In the genomic region with DNA sequence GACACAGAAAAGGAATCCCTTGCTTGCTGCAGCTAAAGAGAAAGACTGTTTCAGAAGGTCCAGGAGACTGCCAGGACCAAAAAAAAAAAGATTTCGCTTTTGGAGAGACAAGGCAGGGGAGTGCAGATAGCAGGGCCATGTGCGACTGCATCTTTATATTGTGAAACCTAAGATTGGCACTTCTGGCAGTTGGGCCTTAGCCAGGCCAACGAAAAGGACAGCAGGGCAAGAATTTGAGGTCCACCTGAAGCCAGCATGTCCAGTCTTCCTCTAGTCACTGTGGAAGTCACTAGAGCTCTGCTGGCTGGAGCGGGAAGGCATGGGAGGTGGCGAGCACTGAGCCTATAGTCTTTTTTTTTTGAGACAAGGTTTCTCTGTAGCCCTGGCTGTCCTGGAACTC, we compare ENCODE assay signal across 9 mouse cellular contexts. TPM values are rescaled to one million over a fixed set of nuclear protein-coding genes. Genes with fewer than 3 reads are reported as not detected.
DNase-seq lines count a peak whose midpoint lies in the region; ATAC-seq and TF ChIP-seq lines count a peak whose summit lies in the region.
"Had no signal": no experiment of that assay in that cellular context is flagged by ENCODE, and none has a peak within 500 bp of the region (broad histone marks: within the 10 kb centered on the region; RNA-seq: fewer than 3 reads in every experiment).

No protein-coding gene starts in this region.

- peak overlapping the region; percentile 99 for H3K27ac ChIP-seq in kidney, embryonic 15.5 days
- peak overlapping the region; percentile 91 for H3K27ac ChIP-seq in bone marrow macrophage, adult 2 months (ENCODE audit: insufficient read depth, low read depth, low read length)
- no peak overlapping the region for H3K27ac ChIP-seq in hindbrain, postnatal 0 days
- H3K27ac ChIP-seq in midbrain, postnatal 0 days (ENCODE audit: low read depth, low read length): no peak overlapping the region

- ATAC-seq in kidney, embryonic 15.5 days (replicated peaks; ENCODE audit: low FRiP score): no peak
- no peak for ATAC-seq in hindbrain, postnatal 0 days
- ATAC-seq in midbrain, postnatal 0 days (ENCODE audit: low FRiP score): no peak

- peak overlapping the region; percentile 83 for H3K9ac ChIP-seq in kidney, embryonic 15.5 days
- H3K9ac ChIP-seq in hindbrain, postnatal 0 days (replicated peaks; ENCODE audit: low read length): 0 out of 2 replicates have a peak overlapping the region, but pooled peaks have one; percentile 71
- no peak overlapping the region for H3K9ac ChIP-seq in midbrain, postnatal 0 days (replicated peaks; ENCODE audit: low read length, poor library complexity, severe bottlenecking)

- DNase-seq in kidney, adult 9 months: no peak
- DNase-seq in hindbrain, postnatal 0 days (ENCODE audit: low spot score): no peak
- no peak for DNase-seq in midbrain, postnatal 0 days (ENCODE audit: low spot score)
- DNase-seq in urinary bladder, postnatal 4 days (ENCODE audit: low spot score in 2 of 2): no peak
- no peak for DNase-seq in thymus, postnatal 14 days
- no peak for DNase-seq in lung, postnatal 10 days

- H3K36me3 ChIP-seq in kidney, embryonic 15.5 days: peaks cover 42% of the 10 kb centered on the region
- H3K36me3 ChIP-seq in hindbrain, postnatal 0 days (ENCODE audit: insufficient read depth, low read length): peaks cover 16% of the 10 kb centered on the region
- H3K36me3 ChIP-seq in midbrain, postnatal 0 days (ENCODE audit: insufficient read depth, low read length): peaks cover 15% of the 10 kb centered on the region

- H3K9me3 ChIP-seq in kidney, embryonic 15.5 days (replicated peaks): no peaks in the 10 kb centered on the region
- H3K9me3 ChIP-seq in hindbrain, postnatal 0 days (ENCODE audit: low read length): no peaks in the 10 kb centered on the region
- H3K9me3 ChIP-seq in midbrain, postnatal 0 days (ENCODE audit: low read length): no peaks in the 10 kb centered on the region

- no peak for TF ChIP-seq POLR2A in bone marrow macrophage, adult 2 months (IDR thresholded peaks at IDR 0.05; ENCODE audit: borderline replicate concordance, low read depth, low read length)

- peak overlapping the region; percentile 71 for H3K4me2 ChIP-seq in kidney, embryonic 15.5 days
- peak overlapping the region; percentile 74 for H3K4me2 ChIP-seq in hindbrain, postnatal 0 days (ENCODE audit: low read depth, low read length)
- peak overlapping the region; percentile 55; the same call in 1 of the 2 replicates for H3K4me2 ChIP-seq in midbrain, postnatal 0 days (ENCODE audit: low read depth, low read length, poor library complexity, severe bottlenecking)

- 54% methylated on average over 5 of the region's 5 CpGs for WGBS in kidney, embryonic 15.5 days
- 59% methylated on average over 5 of the region's 5 CpGs for WGBS in hindbrain, postnatal 0 days
- 73% methylated on average over 5 of the region's 5 CpGs for WGBS in midbrain, postnatal 0 days

- TF ChIP-seq CTCF in bone marrow macrophage, adult 2 months (IDR thresholded peaks at IDR 0.05; ENCODE audit: low read depth, low read length): no peak
- no peak for TF ChIP-seq CTCF in hindbrain, postnatal 0 days (IDR thresholded peaks at IDR 0.05; ENCODE audit: low read depth)
- no peak for TF ChIP-seq CTCF in midbrain, postnatal 0 days (IDR thresholded peaks at IDR 0.05)

- H3K4me1 ChIP-seq in kidney, embryonic 15.5 days: peaks cover 42% of the 10 kb centered on the region
- peaks cover 20% of the 10 kb centered on the region for H3K4me1 ChIP-seq in bone marrow macrophage, adult 2 months (ENCODE audit: control insufficient read depth, insufficient read depth, low read length)
- no peaks in the 10 kb centered on the region for H3K4me1 ChIP-seq in hindbrain, postnatal 0 days (ENCODE audit: insufficient read depth, low read length)
- H3K4me1 ChIP-seq in midbrain, postnatal 0 days (ENCODE audit: insufficient read depth, low read length): no peaks in the 10 kb centered on the region

- H3K27me3 ChIP-seq in kidney, embryonic 15.5 days: no peaks in the 10 kb centered on the region
- no peaks in the 10 kb centered on the region for H3K27me3 ChIP-seq in hindbrain, postnatal 0 days (ENCODE audit: insufficient read depth, low read length)
- H3K27me3 ChIP-seq in midbrain, postnatal 0 days (ENCODE audit: insufficient read depth, low read length): no peaks in the 10 kb centered on the region

- H3K4me3 ChIP-seq in kidney, embryonic 15.5 days (replicated peaks): peak overlapping the region; percentile 78
- H3K4me3 ChIP-seq in bone marrow macrophage, adult 2 months (ENCODE audit: insufficient read depth, low read length): peak overlapping the region; percentile 79
- peak overlapping the region; percentile 53 for H3K4me3 ChIP-seq in hindbrain, postnatal 0 days (ENCODE audit: low read length)
- no peak overlapping the region for H3K4me3 ChIP-seq in midbrain, postnatal 0 days (ENCODE audit: low read depth, low read length)

RNA-seq across cellular contexts. Expression of a gene that starts 1.2 kb away (rescaled TPM):
- polyA plus RNA-seq in kidney, embryonic 15.5 days (2015; fragmentation: Nextera tagmentation; extraction: Ambion mirVana): 152 TPM in 2 replicates
- polyA plus RNA-seq in bone marrow macrophage, adult 2 months (2012; ENCODE audit: insufficient read depth, insufficient read length, missing spikeins): 55.0 and 59.7 TPM in 2 replicates
- total RNA-seq in hindbrain, postnatal 0 days (2014; rRNA removed): 39.4 and 60.4 TPM in 2 replicates
- 47.2 and 48.4 TPM in 2 replicates for polyA plus RNA-seq in hindbrain, postnatal 0 days (2015; fragmentation: Nextera tagmentation; extraction: Ambion mirVana)
- 20.6 and 25.4 TPM in 2 replicates for total RNA-seq in midbrain, postnatal 0 days (2014; rRNA removed)
- 25.2 and 25.6 TPM in 2 replicates for polyA plus RNA-seq in midbrain, postnatal 0 days (2015; fragmentation: Nextera tagmentation; extraction: Ambion mirVana)

RNA-seq across cellular contexts. Expression of a gene that starts 16.0 kb away (rescaled TPM):
- 17.5 and 17.6 TPM in 2 replicates for polyA plus RNA-seq in kidney, embryonic 15.5 days (2015; fragmentation: Nextera tagmentation; extraction: Ambion mirVana)
- 14.0 and 17.5 TPM in 2 replicates for polyA plus RNA-seq in bone marrow macrophage, adult 2 months (2012; ENCODE audit: insufficient read depth, insufficient read length, missing spikeins)
- total RNA-seq in hindbrain, postnatal 0 days (2014; rRNA removed): 68.3 and 68.6 TPM in 2 replicates
- 31.9 and 34.1 TPM in 2 replicates for polyA plus RNA-seq in hindbrain, postnatal 0 days (2015; fragmentation: Nextera tagmentation; extraction: Ambion mirVana)
- total RNA-seq in midbrain, postnatal 0 days (2014; rRNA removed): 62.5 and 63.8 TPM in 2 replicates
- 35.9 and 38.7 TPM in 2 replicates for polyA plus RNA-seq in midbrain, postnatal 0 days (2015; fragmentation: Nextera tagmentation; extraction: Ambion mirVana)

RNA-seq across cellular contexts. Expression of a gene that starts 24.7 kb away (rescaled TPM):
- polyA plus RNA-seq in kidney, embryonic 15.5 days (2015; fragmentation: Nextera tagmentation; extraction: Ambion mirVana): 5.6 TPM in 1 of 2 replicates, not detected in the other
- not detected in 2 replicates for polyA plus RNA-seq in bone marrow macrophage, adult 2 months (2012; ENCODE audit: insufficient read depth, insufficient read length, missing spikeins)
- total RNA-seq in hindbrain, postnatal 0 days (2014; rRNA removed): not detected in 2 replicates
- polyA plus RNA-seq in hindbrain, postnatal 0 days (2015; fragmentation: Nextera tagmentation; extraction: Ambion mirVana): not detected in 2 replicates
- not detected in 2 replicates for total RNA-seq in midbrain, postnatal 0 days (2014; rRNA removed)
- not detected in 2 replicates for polyA plus RNA-seq in midbrain, postnatal 0 days (2015; fragmentation: Nextera tagmentation; extraction: Ambion mirVana)

RNA-seq across cellular contexts. Expression of a gene that starts 30.5 kb away (rescaled TPM):
- polyA plus RNA-seq in kidney, embryonic 15.5 days (2015; fragmentation: Nextera tagmentation; extraction: Ambion mirVana): 3.4 TPM in 1 of 2 replicates, not detected in the other
- polyA plus RNA-seq in bone marrow macrophage, adult 2 months (2012; ENCODE audit: insufficient read depth, insufficient read length, missing spikeins): not detected in 2 replicates
- total RNA-seq in hindbrain, postnatal 0 days (2014; rRNA removed): not detected in 2 replicates
- not detected in 2 replicates for polyA plus RNA-seq in hindbrain, postnatal 0 days (2015; fragmentation: Nextera tagmentation; extraction: Ambion mirVana)
- not detected in 2 replicates for total RNA-seq in midbrain, postnatal 0 days (2014; rRNA removed)
- polyA plus RNA-seq in midbrain, postnatal 0 days (2015; fragmentation: Nextera tagmentation; extraction: Ambion mirVana): 0.51 TPM in 1 of 2 replicates, not detected in the other
- total RNA-seq: gastrocnemius, postnatal 4 days had no signal

RNA-seq across cellular contexts. Expression of a gene that starts 36.4 kb away (rescaled TPM):
- polyA plus RNA-seq in kidney, embryonic 15.5 days (2015; fragmentation: Nextera tagmentation; extraction: Ambion mirVana): 0.39 and 0.48 TPM in 2 replicates
- polyA plus RNA-seq in bone marrow macrophage, adult 2 months (2012; ENCODE audit: insufficient read depth, insufficient read length, missing spikeins): not detected in 2 replicates
- not detected in 2 replicates for total RNA-seq in hindbrain, postnatal 0 days (2014; rRNA removed)
- 0.15 TPM in 1 of 2 replicates, not detected in the other for polyA plus RNA-seq in hindbrain, postnatal 0 days (2015; fragmentation: Nextera tagmentation; extraction: Ambion mirVana)
- total RNA-seq in midbrain, postnatal 0 days (2014; rRNA removed): 0.38 TPM in 1 of 2 replicates, not detected in the other
- not detected in 2 replicates for polyA plus RNA-seq in midbrain, postnatal 0 days (2015; fragmentation: Nextera tagmentation; extraction: Ambion mirVana)

Comparison
In these comparisons a context has a peak if more than half of its experiments do, and no peak if none do; other contexts are left out.
1. H3K27ac ChIP-seq: peak in kidney, embryonic 15.5 days (single experiment) and bone marrow macrophage, adult 2 months (single experiment); none in hindbrain, postnatal 0 days (single experiment) and midbrain, postnatal 0 days (single experiment).
2. Peak in every context shown above with its lines, with median percentiles within 50 percentile points of each other: H3K4me2 ChIP-seq.